Mouse (Mus musculus) intestine, embryonic 14.5 days (tissue): ENCODE measurements around the gene Rft1. TPM values are rescaled to one million over a fixed set of nuclear protein-coding genes. Genes with fewer than 3 reads are reported as not detected.
"Not testable (repeated sequence)": the region's sequence is repeated elsewhere in the genome, so short reads cannot be mapped to it uniquely, and the experiment has no call there.

Source experiments
- ATAC-seq: fragments of 200-750 bp; cut with Nextera tagmentation; replicated peaks from 2 replicates; pipeline ENCODE4 v1.8.0; 2017; ENCODE audit warnings: low read depth, moderate number of reproducible peaks, moderate TSS enrichment, moderate library complexity; ENCODE audit not compliant: low FRiP score, low TSS enrichment
- DNase-seq: peaks from one replicate; pipeline ENCODE4 v3.0.0-alpha.2; 2018; ENCODE audit warnings: low spot score
- H3K27ac ChIP-seq: fragments of 300-500 bp; sonication (generic); 2 replicates; pipeline ENCODE4 v1.5.1; 2014; ENCODE audit warnings: low read depth, mild to moderate bottlenecking, control low read depth
- H3K27me3 ChIP-seq: fragments of 300-500 bp; sonication (generic); replicated peaks from 2 replicates; pipeline ENCODE4 v1.6.1; 2014; ENCODE audit warnings: low read length, control low read depth; ENCODE audit not compliant: control insufficient read depth, insufficient read depth
- H3K36me3 ChIP-seq: fragments of 300-500 bp; sonication (generic); 2 replicates; pipeline ENCODE4 v1.6.1; 2014; ENCODE audit warnings: low read length, control low read depth; ENCODE audit not compliant: control insufficient read depth, insufficient read depth
- H3K4me1 ChIP-seq: fragments of 300-500 bp; sonication (generic); replicated peaks from 2 replicates; pipeline ENCODE4 v1.6.1; 2014; ENCODE audit warnings: low read length, control low read depth, mixed read lengths; ENCODE audit not compliant: control insufficient read depth, insufficient read depth
- H3K4me2 ChIP-seq: fragments of 300-500 bp; sonication (generic); 2 replicates; pipeline ENCODE4 v1.6.1; 2014; ENCODE audit warnings: low read length
- H3K4me3 ChIP-seq: fragments of 300-500 bp; sonication (generic); 2 replicates; pipeline ENCODE4 v1.5.1; 2014; ENCODE audit warnings: low read depth, low read length, control low read depth, mixed read lengths
- H3K9ac ChIP-seq: fragments of 300-500 bp; sonication (generic); 2 replicates; pipeline ENCODE4 v1.6.1; 2014; ENCODE audit warnings: mild to moderate bottlenecking, low read length
- H3K9me3 ChIP-seq: fragments of 300-500 bp; sonication (generic); 2 replicates; pipeline ENCODE4 v1.6.1; 2016; ENCODE audit warnings: low read length, control low read depth; ENCODE audit not compliant: control insufficient read depth
- WGBS: fragments of 180-500 bp; shearing (Covaris S2); extraction: QIAGEN DNeasy Blood & Tissue Kit; methylation state at CpG from one replicate; pipeline ENCODE4 v1.1.7; 2014; 5-methylcytosine and 5-hydroxymethylcytosine counted together
- polyA plus RNA-seq: library from polyadenylated mRNA; unstranded; fragments of >200 nt; fragmentation: Nextera tagmentation; extraction: Ambion mirVana; gene quantifications from 2 replicates; pipeline ENCODE4 v1.2.1, GENCODE M21; 2014

Gene Rft1
- polyA plus RNA-seq, 1 experiment from 2014 or later: 16.6 TPM

DNA sequence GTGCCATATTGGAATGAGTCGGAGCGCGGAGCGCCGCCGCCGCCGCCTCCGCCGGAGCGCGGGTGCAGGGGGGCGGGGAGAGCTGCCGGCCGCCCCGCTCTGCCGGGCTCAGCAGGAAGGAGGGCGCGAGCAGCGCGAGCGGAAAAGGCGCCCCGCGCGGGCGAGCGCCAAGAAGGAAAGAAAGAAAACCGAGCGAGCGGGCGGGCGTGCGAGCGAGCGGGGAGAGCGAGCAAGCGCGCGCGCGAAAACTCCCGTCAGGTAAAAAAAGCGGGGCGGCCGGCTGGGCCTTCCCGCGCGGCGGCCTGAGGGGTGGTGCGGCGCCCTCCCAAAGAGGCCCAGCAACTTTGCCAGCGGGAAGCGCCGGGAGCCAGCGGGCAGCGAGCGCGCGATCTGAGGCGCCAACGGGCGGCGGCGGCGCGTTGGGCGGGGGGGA, 61.5 kb downstream of the Rft1 start:
- H3K9me3 ChIP-seq: no peaks in the 10 kb centered on the region
- WGBS: under 1% methylated on average over 64 of the region's 68 CpGs
- H3K27ac ChIP-seq: peak overlapping the region; percentile 89
- peak overlapping the region; percentile 80 for H3K9ac ChIP-seq
- H3K4me1 ChIP-seq: peaks cover 8% of the 10 kb centered on the region
- peak overlapping the region; percentile 73 for H3K4me3 ChIP-seq
- H3K27me3 ChIP-seq: peaks cover 15% of the 10 kb centered on the region
- peak overlapping the region; percentile 69 for H3K4me2 ChIP-seq
- DNase-seq: peak; percentile 85
- ATAC-seq: peak; percentile 86
- no peaks in the 10 kb centered on the region for H3K36me3 ChIP-seq

DNA sequence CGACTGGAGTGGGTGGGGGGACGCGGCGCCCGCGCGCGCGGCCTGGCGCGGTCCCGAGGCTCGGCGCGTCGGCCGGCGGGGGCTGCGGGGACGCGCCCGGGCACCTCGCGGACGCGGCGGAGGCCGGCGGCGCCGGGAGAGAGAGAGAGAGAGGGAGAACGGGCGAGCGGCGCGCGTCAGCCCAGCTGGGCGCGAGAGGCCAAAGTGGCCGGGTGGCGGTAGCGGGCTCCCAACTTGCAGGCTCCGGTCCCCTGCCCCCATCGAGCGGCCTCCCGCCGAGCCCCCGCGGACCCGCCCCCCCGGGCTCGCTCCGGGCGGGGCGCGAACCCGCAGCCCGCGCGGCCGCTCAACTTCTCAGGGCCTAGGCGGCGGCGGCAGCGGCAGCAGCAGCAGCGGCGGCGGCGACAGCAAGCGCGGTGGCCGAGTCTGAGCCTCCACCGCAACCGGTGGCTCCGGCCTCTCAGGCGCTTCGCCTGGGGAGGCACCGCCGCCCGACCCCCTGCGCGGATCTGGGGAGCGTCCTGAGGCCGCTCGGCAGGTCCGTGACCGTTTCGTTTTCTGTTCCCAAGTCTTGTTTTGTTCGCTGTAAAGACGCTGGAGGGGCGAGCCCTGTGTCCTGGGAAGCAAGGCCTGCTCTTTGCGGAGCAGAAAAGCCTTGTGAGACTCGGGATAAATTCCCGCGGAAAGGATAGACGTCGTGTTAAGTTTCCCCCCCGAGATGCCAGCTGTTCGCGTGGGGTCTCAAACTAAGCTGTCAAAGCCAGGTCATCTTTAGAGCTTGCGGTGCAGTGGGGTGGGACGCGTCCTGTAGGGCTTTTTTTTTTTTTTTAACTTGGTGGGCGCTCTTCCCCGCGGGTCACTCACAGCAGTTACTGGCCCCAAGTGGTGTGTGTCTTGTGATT, 62.1 kb downstream of the Rft1 start:
- Histone ChIP-seq H3K9ac (peak overlapping the region; percentile 80), H3K36me3 (no peaks in the 10 kb centered on the region), H3K27ac (peak overlapping the region; percentile 89), H3K4me3 (peak overlapping the region; percentile 73), H3K9me3 (no peaks in the 10 kb centered on the region), H3K4me2 (peak overlapping the region; percentile 69), H3K27me3 (peaks cover 15% of the 10 kb centered on the region), H3K4me1 (peaks cover 8% of the 10 kb centered on the region)
- DNase-seq (peak; percentile 83), ATAC-seq (peak; percentile 56; the same call in 1 of the 2 replicates)
- under 1% methylated on average over 94 of the region's 106 CpGs for WGBS

DNA sequence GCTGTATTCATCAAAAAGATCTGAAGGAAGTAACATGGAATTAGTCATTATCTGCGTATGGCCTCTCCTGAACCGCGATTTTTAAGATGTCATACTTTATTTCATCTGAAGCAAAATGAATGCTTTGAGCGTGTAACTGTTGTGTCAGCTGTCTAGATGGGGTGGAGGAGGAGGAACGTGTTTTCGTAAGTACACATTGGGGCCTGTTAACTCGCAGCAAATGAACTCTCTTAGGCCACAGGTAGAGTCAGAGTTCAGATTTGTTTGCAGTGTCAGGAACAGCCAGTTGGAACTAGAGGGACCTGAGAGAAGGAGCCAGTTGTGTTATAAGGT, 62.8 kb downstream of the Rft1 start:
- H3K9ac ChIP-seq: peak overlapping the region; percentile 80
- H3K36me3 ChIP-seq: no peaks in the 10 kb centered on the region
- peak overlapping the region; percentile 73 for H3K4me3 ChIP-seq
- peak overlapping the region; percentile 69 for H3K4me2 ChIP-seq
- H3K27ac ChIP-seq: 0 out of 2 replicates have a peak overlapping the region, but pooled peaks have one; percentile 89
- H3K27me3 ChIP-seq: peaks cover 15% of the 10 kb centered on the region
- DNase-seq (no peak), ATAC-seq (no peak)
- WGBS: 12% methylated on average over 7 of the region's 7 CpGs
- H3K9me3 ChIP-seq: no peaks in the 10 kb centered on the region
- H3K4me1 ChIP-seq: peaks cover 8% of the 10 kb centered on the region

DNA sequence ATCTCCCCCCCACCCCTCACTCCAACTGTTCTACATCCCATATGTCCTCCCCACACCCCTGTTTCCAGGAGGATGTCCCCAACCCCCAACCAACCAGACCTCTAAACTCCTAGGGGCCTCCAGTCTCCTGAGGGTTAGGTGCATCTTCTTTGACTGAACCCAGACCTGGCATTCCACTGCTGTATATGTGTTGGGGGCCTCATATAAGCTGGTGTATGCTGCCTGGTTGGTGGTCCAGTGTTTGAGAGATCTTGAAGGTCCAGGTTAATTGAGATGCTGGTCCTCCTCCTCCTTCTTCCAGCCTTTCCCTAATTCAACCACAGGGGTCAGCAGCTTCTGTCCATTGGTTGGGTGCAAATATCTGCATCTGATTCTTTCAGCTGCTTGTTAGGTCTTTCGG, 64.5 kb downstream of the Rft1 start:
- peaks cover 12% of the 10 kb centered on the region for H3K27me3 ChIP-seq
- 100% methylated on average over 1 of the region's 1 CpGs for WGBS
- H3K36me3 ChIP-seq, H3K9me3 ChIP-seq, DNase-seq, H3K4me3 ChIP-seq, H3K4me1 ChIP-seq, H3K9ac ChIP-seq, ATAC-seq, H3K4me2 ChIP-seq, H3K27ac ChIP-seq: not testable (repeated sequence)

DNA sequence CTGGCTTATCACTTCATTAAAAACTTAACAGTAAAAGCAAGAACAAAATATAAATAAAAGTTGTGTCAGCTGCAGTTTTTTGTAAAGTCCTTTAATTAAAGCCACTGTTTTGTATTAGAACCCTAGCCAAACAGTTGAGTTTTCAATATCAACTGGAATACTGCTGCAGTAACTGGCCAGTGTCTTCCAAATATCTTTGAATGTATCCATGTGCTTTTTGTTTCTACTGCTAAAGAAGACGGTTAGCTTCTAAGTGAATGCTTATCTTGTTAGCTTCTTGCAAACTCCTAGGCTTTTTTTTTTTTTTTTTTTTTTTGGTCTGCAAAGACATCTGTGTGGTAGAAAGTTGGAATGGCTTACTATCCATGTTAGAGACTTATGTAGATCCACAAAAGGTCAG, 65.4 kb downstream of the Rft1 start:
- Histone ChIP-seq H3K36me3 (no peaks in the 10 kb centered on the region), H3K9me3 (no peaks in the 10 kb centered on the region), H3K4me1 (peaks cover 8% of the 10 kb centered on the region), H3K4me3 (no peak overlapping the region), H3K4me2 (no peak overlapping the region), H3K9ac (no peak overlapping the region), H3K27ac (no peak overlapping the region), H3K27me3 (peaks cover 5% of the 10 kb centered on the region)
- no peak for DNase-seq
- WGBS: 68% methylated on average over 1 of the region's 1 CpGs
- no peak for ATAC-seq

DNA sequence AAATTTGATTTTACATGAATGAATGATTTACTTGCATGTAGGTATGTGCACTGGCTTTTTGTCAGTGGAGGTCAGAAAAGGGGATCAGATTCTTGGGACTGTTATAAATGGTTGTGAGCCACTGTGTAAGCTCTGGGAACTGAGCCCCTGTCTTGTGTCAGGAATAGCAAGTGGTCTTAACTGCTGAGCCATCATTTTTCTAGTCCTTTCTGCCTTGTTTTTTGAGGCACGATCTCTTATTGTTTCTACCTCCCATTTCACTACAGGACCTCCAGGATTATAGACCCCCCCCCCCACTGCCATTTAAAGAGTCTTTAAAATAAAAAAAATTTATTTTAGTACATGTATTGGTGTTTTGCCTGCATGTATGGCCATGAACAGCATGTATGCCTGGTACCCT, 67.7 kb downstream of the Rft1 start:
- no peak overlapping the region for H3K9ac ChIP-seq
- no peaks in the 10 kb centered on the region for H3K9me3 ChIP-seq
- no peaks in the 10 kb centered on the region for H3K36me3 ChIP-seq
- no peak for ATAC-seq
- H3K4me3 ChIP-seq: no peak overlapping the region
- H3K4me2 ChIP-seq: no peak overlapping the region
- no peak for DNase-seq
- 74% methylated on average over 1 of the region's 1 CpGs for WGBS
- peaks cover 3% of the 10 kb centered on the region; the same call in 1 of the 2 replicates for H3K4me1 ChIP-seq
- H3K27me3 ChIP-seq: no peaks in the 10 kb centered on the region
- no peak overlapping the region for H3K27ac ChIP-seq

DNA sequence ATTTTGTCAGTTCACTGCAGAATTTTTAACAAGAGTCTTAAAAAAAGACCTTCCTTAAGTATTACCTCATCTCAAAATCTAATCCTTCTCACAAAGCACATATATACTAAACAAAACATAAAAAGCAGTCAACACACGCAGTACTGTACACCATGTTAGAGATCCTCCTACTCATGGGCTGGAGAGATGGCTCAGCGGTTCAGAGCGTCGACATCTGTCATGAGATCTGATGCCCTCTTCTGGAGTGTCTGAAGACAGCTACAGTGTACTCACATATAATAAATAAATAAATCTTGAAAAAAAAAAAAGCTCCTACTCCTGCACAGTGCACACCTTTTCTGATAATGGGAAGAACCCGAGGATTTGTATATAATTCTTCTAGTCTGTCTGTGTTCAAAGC, 68.2 kb downstream of the Rft1 start:
- 68% methylated on average over 5 of the region's 5 CpGs for WGBS
- Histone ChIP-seq H3K36me3 (no peaks in the 10 kb centered on the region), H3K27me3 (no peaks in the 10 kb centered on the region), H3K9ac (no peak overlapping the region), H3K27ac (no peak overlapping the region), H3K4me1 (no peaks in the 10 kb centered on the region), H3K9me3 (no peaks in the 10 kb centered on the region), H3K4me2 (no peak overlapping the region), H3K4me3 (no peak overlapping the region)
- ATAC-seq: no peak
- DNase-seq: no peak

DNA sequence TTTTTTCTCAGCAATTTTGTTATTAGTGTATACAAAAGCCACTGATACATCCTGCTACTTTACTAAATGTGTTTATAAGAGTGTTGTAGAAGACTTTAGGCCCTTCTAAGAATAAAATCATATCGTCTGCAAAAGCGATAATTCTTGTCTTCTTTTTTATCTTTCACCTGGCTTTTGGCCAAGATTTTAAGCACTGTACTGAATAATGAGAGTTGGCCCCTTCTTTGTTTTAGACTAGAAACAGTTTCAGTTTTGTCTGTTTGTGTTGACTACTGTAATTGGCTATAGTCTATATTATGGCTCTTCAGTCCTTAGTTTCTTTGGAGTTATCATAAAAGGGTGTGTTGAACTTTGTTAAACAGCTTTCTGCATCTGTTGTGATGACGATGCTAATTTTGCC, 77.7 kb downstream of the Rft1 start:
- H3K27me3 ChIP-seq: no peaks in the 10 kb centered on the region
- no peak overlapping the region for H3K4me2 ChIP-seq
- no peaks in the 10 kb centered on the region for H3K9me3 ChIP-seq
- H3K4me3 ChIP-seq: no peak overlapping the region
- H3K27ac ChIP-seq: no peak overlapping the region
- WGBS: 58% methylated on average over 3 of the region's 3 CpGs
- no peaks in the 10 kb centered on the region for H3K36me3 ChIP-seq
- DNase-seq: no peak
- 0 out of 2 replicates have a peak, but pooled peaks cover 2% of the 10 kb centered on the region for H3K4me1 ChIP-seq
- H3K9ac ChIP-seq: no peak overlapping the region
- ATAC-seq: no peak

DNA sequence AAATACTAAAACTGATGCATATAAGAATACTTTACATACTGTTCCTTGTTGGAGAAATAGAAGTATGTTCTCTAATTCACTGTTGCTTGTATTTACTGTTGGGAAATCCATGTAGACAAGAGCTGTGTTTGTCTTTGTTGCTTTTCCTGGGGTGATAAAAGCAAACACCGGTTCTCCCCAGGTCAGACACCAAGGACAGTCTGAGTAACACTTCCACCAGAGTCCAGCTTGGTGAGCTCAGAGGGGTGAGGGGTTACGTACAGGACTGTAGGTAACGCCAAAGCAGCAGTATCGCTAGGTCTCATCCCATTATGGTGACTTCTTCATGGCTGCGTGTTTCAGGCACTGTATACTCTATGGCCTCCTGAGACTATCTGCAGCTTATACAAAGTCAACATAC, 80.5 kb downstream of the Rft1 start:
- Histone ChIP-seq H3K9me3 (no peaks in the 10 kb centered on the region), H3K9ac (no peak overlapping the region), H3K4me3 (no peak overlapping the region), H3K27me3 (no peaks in the 10 kb centered on the region), H3K27ac (no peak overlapping the region), H3K4me2 (no peak overlapping the region), H3K36me3 (no peaks in the 10 kb centered on the region), H3K4me1 (0 out of 2 replicates have a peak, but pooled peaks cover 2% of the 10 kb centered on the region)
- 92% methylated on average over 5 of the region's 5 CpGs for WGBS
- ATAC-seq (no peak), DNase-seq (no peak)
